Mouse (Mus musculus) megakaryocyte progenitor cell, adult 5-6 weeks (primary cell): ENCODE results near the gene Tle4. TPM values are rescaled to one million over a fixed set of nuclear protein-coding genes. Genes with fewer than 3 reads are reported as not detected.

ENCODE experiments used
- ATAC-seq: replicated peaks from 2 replicates; pipeline ENCODE4 v1.8.0; 2016; ENCODE audit warnings: mild to moderate bottlenecking, moderate TSS enrichment, inconsistent platforms; ENCODE audit not compliant: poor library complexity
- total RNA-seq, 2 experiments: library from RNA; stranded (forward) in 1 of 2; stranded (reverse) in 1 of 2; fragments of 157-497, 149-512 nt in 1 of 2; fragments of 200-1000 nt in 1 of 2; gene quantifications; 2 replicates each; pipeline versions ENCODE4 v1.2.3 to v1.2.4; 2015 to 2017

Tle4 gene
- total RNA-seq, 2 experiments from 2014 or later, result 15.4 to 27.1 TPM

DNA sequence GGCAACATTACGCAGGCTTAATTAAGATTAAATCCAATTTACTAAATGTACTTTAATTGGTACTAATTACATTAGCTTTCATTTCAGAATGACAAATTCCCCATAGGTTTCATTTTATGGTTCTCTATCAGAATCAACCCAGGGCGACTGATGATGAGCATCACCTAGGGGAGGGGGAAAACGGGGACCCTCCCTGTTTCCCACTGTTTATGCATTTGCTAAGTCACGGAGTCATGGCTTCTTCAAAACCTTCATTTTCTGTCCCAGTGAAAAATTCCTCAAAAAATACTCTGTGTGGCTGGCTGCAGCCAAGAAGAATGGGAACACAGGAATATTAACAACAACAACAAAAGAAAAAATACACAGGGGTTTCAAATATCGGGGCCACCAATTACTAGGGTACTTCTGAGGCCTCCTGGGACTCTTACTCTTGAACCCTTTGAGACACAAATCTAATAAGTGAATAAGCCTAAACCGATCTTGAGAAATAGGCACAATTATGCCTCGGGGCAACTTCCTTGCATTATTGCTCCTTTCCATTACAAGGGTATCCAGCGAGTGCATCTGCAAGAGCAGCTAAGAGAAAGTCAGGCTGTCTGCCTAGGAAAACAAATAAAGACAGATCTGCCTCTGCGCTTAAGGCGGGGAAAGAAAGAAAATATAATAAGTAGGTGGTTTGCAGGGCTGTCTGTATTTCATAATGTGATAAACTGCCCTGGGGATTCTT lies 5.9 kb downstream of the Tle4 start:
- ATAC-seq, result no peak

DNA sequence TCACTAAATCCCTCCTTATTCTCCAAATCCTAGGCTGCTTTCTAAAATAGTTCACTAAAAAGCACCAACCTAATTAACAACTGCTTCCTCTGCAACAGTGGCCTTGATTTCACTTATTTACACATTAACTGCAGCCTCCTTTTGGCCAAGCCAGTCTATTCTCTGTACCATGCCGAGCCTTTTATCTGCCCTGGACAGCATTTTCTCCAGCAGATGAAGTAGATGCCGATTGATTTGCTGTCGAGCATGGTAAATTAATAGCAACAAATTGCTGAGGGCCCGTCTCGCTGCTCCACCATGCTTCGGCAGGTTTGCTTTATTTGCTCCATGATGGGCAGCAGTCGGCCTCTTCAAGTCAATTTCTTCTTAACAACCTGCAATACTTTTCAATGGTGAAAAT lies 7.7 kb downstream of the Tle4 start:
- ATAC-seq, result no peak

DNA sequence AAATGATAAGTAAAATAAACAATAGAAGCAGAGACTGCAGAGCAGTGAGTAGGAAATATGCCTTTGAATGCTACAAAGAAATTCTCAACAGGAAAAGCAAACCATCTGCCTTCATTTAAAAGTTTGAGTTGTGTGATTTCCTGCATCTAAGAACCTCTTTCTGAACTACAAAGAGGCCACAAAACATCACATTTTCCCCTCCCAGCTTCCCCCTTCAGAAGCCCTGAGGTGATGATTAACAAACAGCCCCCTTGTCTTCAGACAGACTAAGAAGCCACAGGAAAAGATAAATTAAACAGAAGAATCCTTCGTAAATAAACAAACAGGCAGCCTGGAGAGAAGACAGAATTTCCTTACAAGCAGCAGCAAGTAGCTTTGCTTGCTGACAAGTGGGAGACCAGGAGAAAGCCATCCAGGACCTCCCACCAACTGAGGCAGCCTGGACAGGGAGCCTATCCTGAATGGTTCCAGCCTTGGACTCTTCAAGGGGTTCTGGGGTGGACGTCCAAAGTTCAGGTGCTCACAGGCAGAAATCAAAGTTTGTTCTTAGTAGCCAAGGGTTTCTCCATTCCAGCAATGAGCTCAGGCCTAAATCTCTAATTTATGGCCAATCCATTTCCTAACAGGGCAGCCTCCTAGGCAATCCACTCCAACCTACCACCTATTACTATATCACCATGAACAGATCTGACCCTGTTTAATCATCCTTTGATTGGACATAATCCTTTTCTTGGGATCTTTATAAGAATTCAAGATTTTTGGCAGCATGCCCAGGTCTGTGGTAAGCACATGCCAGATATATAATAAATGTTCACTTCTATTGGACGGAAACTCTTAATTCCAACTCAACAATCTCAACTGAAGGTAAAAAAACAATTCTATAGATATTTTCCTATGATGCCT lies 9.4 kb downstream of the Tle4 start:
- ATAC-seq, result no peak

DNA sequence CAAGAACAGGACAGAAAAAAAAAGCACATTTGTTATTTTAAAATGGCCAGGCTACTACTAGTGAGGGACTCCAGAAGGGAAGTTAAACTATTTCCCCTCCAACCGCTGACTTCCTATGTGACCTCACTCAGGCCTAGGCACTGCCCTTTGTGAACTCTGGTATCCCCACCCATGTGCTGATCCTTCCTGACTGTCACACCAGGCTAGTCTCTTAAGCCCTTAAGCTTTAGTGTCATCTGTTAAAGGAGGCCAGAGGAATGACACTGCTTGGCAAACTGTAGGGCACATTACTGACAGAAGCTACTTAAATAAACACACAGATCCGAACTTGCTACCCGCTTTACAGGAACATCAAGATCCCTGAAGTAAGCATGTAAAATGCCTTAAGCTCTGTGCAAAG lies 11.7 kb downstream of the Tle4 start:
- ATAC-seq, result peak; percentile 97

DNA sequence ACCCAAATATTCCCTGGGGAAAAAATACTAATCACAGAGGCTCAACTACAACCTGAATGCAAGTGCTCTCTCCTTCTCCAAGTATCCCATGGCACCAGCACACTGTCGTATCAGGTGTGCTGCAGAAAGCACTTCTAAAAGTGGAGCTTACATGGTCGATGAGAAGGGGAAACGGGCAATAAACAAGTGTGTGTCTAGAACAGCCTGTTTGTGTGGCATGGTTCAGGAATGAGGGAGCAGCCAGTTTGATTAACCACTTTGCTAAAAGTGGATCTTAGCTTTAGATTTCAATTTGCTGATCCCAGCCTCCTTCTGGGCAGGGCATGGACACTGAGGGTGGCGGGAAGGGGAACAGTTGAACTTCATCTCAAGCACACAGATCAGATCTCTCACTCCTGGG lies 12.1 kb downstream of the Tle4 start:
- peak; percentile 9; the same call in 1 of the 2 replicates for ATAC-seq

DNA sequence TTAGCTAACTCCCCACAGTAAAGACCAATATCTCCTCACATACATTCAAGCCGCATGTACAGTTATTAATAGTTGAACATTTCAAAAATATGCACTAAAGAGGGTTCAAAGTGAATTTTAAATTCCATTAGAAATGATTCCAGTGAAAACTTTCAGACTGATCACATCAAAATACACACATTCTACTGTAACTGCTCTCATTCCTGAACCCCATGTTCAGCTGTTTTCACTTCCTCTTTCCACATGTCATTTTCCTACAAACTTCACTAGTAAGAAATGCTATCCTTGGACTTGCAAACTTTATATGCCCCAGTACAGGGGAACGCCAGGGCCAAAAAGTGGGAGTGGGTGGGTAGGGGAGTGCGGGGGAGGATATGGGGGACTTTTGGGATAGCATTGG lies 12.6 kb downstream of the Tle4 start:
- peak; percentile 40; the same call in 1 of the 2 replicates for ATAC-seq

DNA sequence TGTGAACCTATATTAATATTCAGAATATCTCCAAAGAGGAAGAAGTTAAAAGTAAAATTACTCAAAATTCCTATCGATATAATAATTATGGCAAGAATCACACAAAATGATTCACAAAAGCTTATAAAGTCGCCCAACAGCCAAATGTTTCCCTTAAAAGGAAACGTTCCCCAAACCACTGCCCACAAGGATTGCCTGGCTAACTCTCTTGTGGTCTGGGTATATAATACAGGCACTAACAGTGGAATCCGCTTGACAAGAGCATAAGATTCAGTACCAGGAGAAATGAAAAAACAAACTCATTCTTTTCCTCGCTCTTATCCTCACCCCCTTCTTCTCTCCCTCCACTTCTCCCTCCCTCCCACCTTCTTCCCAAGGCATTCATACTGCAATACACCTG lies 19.2 kb downstream of the Tle4 start:
- ATAC-seq, result peak; percentile 45; the same call in 1 of the 2 replicates

DNA sequence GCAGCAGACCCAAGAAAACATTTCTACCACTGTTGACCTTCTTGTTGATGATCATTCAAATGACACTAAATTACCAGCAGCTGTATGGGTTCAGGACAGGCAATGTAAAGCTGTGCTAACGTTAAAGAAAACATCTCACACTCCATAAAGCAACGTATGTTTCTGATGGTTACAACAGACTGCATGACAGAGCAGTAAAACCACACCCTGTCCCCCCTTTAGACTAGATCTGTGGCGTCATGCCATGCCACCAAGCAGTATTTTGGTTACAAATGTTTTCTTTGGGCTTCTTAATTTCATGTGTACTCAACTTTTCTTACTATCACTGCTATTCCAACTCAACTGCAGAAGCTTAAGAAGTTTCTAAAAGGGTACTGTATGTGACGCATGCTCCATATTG lies 19.8 kb downstream of the Tle4 start:
- ATAC-seq, result peak; percentile 95

DNA sequence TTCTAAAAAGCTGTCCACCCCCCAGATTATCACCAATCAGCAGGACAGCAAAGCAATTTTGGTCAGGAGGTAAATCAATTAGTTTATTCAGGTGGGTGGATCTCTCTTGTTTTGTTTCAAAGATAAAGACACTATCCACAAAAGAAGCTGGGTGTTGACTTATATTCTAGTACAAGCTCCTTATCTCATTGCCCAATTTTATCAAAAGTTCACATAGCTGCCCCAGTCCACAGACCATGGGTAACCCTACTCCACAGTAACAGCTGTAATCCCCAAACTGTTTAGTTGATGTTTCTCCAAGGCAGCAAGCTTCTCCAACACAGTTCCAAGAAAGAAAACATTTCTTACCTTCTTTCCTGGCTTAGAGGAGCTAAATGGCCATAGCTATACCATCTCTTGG lies 21.5 kb downstream of the Tle4 start:
- peak; percentile 30 for ATAC-seq

DNA sequence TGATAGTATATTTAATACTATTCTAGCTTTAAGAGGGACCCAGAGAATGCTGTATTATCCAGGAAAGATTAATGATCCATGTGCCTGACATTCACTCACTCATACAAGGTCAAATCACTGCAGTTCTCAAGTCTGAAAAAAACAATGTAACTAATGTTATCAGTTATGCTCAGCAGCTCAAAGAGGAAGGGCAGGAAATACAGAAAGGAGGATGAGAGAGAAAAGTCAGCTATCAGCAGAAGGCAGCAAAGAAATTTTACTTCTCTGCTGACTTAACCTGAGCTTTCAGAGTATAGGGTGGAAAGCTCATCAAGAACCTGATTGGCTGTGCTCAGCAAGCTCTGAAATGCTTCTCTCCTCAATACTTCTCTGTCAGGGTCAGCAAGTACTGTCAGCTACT lies 29.0 kb downstream of the Tle4 start:
- ATAC-seq, result peak; percentile 39

DNA sequence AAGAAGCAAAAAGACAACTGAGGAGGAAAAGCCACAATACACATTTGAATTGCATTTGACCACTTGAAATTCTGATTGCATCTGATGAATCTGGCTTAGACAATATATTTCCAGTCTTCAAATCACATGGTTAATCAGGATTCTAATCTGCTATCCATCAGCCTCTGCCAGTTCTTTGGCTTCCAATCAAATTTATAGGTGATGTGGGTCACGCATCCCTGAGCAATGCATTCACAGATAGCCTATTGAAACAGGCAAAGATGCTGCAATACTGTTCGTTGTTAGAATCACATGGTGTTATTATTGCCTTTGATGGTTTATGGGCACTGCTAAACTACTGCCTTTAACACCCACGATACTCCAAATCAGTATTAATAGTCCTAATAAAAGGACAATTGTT lies 30.8 kb downstream of the Tle4 start:
- ATAC-seq, result no peak

DNA sequence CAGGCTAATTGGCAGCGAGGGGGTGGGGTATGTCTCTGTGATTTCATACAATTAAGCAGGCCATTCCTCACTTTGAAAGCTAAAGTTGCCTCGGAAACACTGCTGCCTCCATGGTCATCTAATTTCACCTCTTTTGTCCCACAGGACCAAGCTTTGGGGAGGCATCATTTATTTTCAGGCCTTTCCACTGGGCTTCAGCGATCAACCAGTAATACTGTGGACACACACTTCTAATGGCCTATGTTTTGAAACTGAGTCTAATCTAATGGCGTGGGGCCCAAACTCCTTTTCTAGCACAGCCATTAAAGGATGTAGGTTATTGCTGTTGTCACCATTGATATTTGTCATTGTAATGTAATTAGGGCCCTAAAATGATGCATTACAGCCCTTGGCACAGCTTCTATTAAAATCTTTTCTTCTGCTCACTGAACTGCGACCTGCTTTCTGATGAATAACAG lies 31.3 kb downstream of the Tle4 start:
- no peak for ATAC-seq

DNA sequence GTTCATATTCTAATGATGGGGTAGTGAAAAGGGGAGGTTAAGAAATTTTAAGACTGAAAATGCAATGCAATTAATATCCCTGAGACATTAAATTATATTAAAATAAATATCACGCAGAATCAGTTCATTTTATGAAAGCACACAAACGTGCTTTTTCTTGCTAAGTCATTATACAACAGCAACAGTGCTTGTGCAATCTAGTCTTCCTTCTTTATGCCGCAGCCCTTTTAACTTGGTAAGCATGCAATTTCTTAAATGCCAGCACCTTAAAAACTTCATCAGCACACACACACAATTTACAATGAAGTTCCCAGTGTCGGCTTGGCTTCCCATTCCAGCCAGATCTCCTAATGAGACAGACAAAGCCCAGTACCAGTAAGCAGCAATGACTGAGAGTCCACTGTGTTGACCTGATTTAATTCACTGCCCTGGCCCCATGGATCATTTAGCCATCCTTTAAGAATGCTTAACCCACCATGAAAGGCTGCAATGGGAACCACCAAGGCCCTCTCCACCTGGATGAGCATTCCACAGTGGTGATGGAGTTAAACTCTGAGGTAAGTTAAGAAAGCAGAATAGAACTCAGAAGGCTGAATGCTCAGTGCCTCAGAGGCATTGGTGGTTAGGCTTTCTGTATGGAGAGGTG lies 32.3 kb downstream of the Tle4 start:
- peak; percentile 79 for ATAC-seq

DNA sequence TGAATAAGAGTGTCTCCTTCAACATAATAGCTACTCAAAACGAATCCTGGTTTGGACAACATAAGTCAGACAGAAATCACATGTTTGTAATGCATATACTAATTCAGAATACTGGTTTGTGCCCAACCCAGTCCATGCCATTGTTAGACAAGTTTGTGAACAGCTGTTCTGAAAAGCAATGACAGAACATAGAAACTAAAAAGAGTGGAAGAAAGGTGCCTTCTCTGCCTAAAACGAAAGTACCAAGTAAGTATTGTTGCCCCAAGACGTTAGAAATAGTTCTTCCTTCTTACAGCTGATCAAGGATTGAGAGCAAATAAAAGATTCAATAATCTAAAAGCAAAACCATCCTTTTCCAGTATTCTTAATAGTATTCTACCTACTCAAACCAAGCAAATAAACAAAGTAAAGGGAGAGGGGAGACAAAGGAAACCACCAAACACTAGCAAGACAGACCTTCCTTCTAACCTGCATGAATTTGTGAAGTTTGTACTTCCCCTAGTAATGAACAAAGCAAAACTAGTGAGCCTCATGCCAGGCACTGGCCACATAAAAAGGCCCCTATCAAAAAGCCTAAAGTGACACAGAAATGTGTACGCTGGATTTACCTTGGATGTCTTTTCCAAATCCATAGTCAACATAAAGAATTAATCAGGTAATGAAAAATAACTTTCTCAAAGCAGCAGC lies 34.4 kb downstream of the Tle4 start:
- peak; percentile 50; the same call in 1 of the 2 replicates for ATAC-seq

DNA sequence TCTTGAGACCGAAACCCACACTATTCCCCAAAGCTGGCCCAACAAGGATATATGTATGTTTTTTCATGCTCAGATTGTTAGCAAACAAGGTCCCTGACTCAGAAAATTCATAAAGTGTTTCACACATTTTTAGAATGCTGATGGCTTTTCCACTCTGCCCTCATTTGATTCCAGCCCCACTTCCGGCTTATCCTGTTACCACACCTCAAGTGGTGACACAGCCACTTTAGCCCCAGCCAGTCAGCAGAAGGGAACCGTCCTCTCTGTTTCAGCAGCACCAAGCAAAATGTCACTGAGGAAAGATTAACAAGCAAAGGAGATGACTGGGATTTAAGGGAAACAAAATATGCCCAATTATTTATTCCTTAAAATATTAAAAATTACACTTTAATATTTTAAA lies 50.0 kb downstream of the Tle4 start:
- no peak for ATAC-seq

DNA sequence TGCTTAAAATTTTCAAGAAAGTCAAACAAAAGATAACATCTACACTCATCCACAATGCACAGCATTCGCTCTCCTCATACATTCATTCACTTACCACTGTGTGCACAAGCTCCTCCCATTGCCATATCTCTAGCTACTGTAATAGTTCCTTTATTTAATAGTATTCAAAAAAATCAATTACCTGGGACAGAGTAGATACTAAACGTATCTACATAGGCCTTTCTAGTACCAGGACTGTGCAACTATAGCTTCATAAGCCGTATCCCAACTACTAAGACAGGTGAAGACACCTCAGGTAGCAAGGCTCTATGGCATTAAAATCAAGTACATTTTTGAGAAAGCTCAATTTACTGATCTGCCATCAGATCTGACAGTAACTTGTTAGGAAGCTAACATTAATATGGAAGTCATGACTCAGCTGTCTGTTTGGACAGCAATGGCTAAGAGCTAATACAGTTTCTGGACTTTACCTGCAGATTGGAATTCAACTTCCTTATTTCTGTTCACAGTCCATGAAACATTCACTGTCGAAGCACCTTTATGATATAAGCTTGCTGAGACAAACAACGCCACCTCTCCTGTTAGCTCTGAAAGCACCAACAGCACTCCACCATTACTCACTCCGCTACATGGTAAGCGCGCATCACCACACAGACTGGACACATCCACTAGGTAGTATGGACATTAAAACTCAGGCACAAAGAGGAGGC lies 50.6 kb downstream of the Tle4 start:
- no peak for ATAC-seq

DNA sequence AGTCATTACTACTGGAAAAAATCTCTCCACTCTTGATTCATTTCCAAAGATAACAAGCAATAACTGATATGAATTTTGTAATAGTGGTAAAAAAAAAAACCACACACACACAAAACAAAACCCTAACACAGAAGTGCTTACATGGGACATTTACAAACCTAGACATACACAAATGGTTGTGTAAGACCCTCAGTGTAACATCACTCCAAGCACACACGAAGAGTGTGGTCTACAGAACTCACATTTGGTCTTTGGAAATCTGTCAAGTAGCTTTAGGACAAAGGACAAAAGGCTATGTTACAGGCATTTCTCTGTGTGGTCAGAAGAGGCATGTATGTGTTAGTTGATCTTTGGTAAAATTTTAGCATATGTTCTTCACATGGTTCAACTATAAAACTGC lies 52.4 kb downstream of the Tle4 start:
- peak; percentile 68 for ATAC-seq

DNA sequence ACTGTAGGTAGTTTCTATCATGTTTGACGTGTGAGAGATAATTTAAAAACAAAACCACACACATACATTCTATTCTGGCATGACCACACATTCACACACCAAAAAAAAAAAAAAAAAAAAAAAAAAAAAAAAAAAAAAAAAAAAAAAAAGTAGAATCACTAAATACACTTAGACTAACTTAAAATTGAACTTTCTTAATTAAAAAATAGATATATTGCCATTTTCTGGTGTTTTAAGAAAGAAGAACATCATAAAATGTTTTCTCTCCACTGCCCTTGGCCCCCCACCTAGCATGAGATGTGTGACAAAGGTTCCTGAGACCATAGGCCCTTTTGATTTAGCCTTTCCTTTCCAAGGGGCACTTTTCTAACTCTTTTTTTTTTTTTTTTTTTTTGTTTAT lies 54.5 kb downstream of the Tle4 start:
- ATAC-seq, result no peak

DNA sequence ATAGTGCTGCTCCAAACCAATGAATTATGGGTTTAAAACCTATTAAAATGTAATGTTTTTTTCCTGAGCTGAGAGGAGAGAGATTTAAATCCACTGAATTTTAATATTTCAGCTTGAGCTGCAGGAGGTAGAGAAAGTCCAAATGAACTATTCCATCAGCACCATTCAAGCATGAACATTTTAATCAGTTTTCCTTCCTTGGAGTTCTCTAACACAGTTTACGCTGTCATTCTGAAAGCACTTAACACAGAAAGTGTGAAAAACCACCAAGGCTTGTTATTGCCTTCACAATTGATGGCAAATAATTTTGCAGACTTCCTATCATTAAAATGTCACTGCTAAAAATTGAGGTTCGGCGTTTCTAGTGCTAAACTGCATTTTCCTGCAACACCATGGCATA lies 57.2 kb downstream of the Tle4 start:
- no peak for ATAC-seq

DNA sequence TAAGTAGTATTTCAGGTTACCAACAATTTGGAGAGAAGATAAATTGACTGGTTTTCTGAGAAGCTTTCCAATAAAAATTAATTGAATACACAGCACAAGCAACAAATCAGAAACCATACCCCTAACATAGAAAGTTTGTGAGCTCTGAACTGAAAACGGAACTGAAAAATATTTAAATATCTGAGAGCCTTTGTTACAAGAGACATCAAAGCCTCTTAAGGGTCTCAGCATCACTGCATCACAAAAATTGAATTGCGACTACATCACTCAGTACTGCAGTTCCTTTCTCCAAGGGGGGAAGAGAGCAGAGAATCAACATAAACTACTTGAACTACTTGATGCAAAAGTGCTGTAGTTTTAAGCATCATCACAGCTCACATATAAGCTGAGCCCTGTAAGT lies 61.2 kb downstream of the Tle4 start:
- ATAC-seq, result no peak
